Comparison of ENCODE assay signal across 31 mouse cellular contexts in the genomic region with DNA sequence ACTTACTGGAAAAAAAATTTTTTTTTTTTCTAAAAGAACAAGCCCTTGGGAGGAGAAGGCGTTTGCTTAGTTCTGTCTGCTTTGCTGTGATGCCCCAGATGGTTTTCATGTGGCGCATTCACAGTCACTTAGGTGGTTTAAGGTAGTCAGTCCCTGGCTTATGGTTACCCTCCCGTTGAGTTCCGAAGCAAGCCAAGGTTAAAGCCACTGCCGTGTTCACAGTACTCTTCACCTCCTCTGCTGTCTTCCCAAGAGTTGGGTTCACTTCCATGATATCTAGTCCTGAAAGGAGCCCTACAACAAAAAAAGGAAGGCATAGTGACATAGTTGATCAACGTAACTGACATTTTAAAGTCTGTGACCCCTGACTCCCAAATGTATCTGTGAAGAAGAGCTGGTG. TPM values are rescaled to one million over a fixed set of nuclear protein-coding genes. Genes with fewer than 3 reads are reported as not detected.
"Had no signal": no experiment of that assay in that cellular context is flagged by ENCODE, and none has a peak within 500 bp of the region (broad histone marks: within the 10 kb centered on the region; RNA-seq: fewer than 3 reads in every experiment).

No protein-coding gene starts in this region.

- H3K9ac ChIP-seq: embryonic facial prominence, embryonic 12.5 days; embryonic facial prominence, embryonic 13.5 days; embryonic facial prominence, embryonic 15.5 days; forebrain, embryonic 12.5 days; forebrain, embryonic 13.5 days; forebrain, embryonic 15.5 days; forebrain, postnatal 0 days had no signal

- H3K27ac ChIP-seq: embryonic facial prominence, embryonic 10.5 days; embryonic facial prominence, embryonic 12.5 days; embryonic facial prominence, embryonic 13.5 days; embryonic facial prominence, embryonic 15.5 days; forebrain, embryonic 10.5 days; forebrain, embryonic 12.5 days; forebrain, embryonic 13.5 days; forebrain, embryonic 15.5 days; gastrocnemius, adult 2 months had no signal

- H3K27me3 ChIP-seq: embryonic facial prominence, embryonic 12.5 days; embryonic facial prominence, embryonic 13.5 days; embryonic facial prominence, embryonic 15.5 days; forebrain, embryonic 12.5 days; forebrain, embryonic 13.5 days; forebrain, embryonic 15.5 days had no signal

- DNase-seq: cerebellum, adult 18-20 months; cerebellum, adult 2 months; cerebellum, adult 8-10 months; cerebellum, adult 9-10 months; cerebellum, adult 9-11 months; cerebellum, postnatal 10 days; cerebellum, postnatal 14 days; cerebellum, postnatal 25 days; cerebellum, postnatal 36 days; embryo, embryonic 11 days; forebrain, postnatal 0 days; gastrocnemius, adult 2 months; gastrocnemius, postnatal 10 days; gastrocnemius, postnatal 14 days; gastrocnemius, postnatal 25 days; gastrocnemius, postnatal 36 days; heart, adult 18-20 months had no signal

- H3K4me3 ChIP-seq: embryonic facial prominence, embryonic 10.5 days; embryonic facial prominence, embryonic 12.5 days; embryonic facial prominence, embryonic 13.5 days; embryonic facial prominence, embryonic 15.5 days; erythroblast, embryonic 14.5 days; forebrain, embryonic 10.5 days; forebrain, embryonic 12.5 days; forebrain, embryonic 13.5 days; forebrain, embryonic 15.5 days; gastrocnemius, adult 2 months had no signal

- H3K9me3 ChIP-seq: embryonic facial prominence, embryonic 10.5 days; embryonic facial prominence, embryonic 12.5 days; embryonic facial prominence, embryonic 13.5 days; embryonic facial prominence, embryonic 15.5 days; forebrain, embryonic 10.5 days; forebrain, embryonic 12.5 days; forebrain, embryonic 13.5 days; forebrain, embryonic 15.5 days had no signal

- H3K4me1 ChIP-seq: embryonic facial prominence, embryonic 10.5 days; embryonic facial prominence, embryonic 12.5 days; embryonic facial prominence, embryonic 13.5 days; embryonic facial prominence, embryonic 15.5 days; forebrain, embryonic 10.5 days; forebrain, embryonic 12.5 days; forebrain, embryonic 13.5 days; forebrain, embryonic 15.5 days had no signal

- ATAC-seq: forebrain, embryonic 13.5 days; forebrain, embryonic 14.5 days; forebrain, embryonic 15.5 days; forebrain, embryonic 16.5 days; forebrain, postnatal 0 days had no signal

- H3K4me2 ChIP-seq: embryonic facial prominence, embryonic 12.5 days; embryonic facial prominence, embryonic 13.5 days; embryonic facial prominence, embryonic 15.5 days; forebrain, embryonic 12.5 days; forebrain, embryonic 13.5 days; forebrain, embryonic 15.5 days had no signal

RNA-seq across cellular contexts. Expression of a gene that starts 11.8 kb away (rescaled TPM):
- total RNA-seq: common myeloid progenitor, adult 5-6 weeks; gastrocnemius, adult 18-20 months; gastrocnemius, adult 2 months; gastrocnemius, postnatal 36 days; granulocyte monocyte progenitor cell, adult 5-6 weeks; heart, adult 18-20 months had no signal
- polyA plus RNA-seq: erythroblast, embryonic 14.5 days had no signal
